Mouse (Mus musculus): Measurements from ENCODE around the gene Ppp3ca.

The Ppp3ca gene

GRCm38 (mm10) chr3:136765569-136765968, 95.6 kb downstream of the Ppp3ca start:
- no peak for DNase-seq

GRCm38 (mm10) chr3:136768775-136769485, 99.0 kb downstream of the Ppp3ca start:
- no peak for DNase-seq

- no peak for DNase-seq
Measured at GRCm38 (mm10) chr3:136769486-136769882, 99.6 kb downstream of the Ppp3ca start.

DNA sequence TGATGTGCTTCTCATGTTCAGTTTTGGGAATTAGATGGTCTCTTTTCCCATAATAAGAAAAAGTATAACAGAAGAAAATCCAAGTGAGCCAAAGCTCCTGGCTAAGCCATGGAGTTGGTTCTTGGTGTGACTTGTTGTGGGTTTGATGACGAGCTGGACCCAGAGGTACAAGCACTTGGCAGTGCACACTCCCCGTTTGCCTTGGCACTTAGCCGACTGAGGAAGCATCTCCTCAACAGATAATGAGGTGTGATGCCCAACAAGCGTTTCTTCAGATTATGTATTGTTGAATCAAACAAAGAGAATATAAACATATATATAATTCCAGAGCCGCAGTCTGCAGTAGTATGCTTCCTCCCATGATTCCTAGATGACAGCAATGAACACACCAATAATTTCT, 101.8 kb downstream of the Ppp3ca start:
- DNase-seq: no peak

DNA sequence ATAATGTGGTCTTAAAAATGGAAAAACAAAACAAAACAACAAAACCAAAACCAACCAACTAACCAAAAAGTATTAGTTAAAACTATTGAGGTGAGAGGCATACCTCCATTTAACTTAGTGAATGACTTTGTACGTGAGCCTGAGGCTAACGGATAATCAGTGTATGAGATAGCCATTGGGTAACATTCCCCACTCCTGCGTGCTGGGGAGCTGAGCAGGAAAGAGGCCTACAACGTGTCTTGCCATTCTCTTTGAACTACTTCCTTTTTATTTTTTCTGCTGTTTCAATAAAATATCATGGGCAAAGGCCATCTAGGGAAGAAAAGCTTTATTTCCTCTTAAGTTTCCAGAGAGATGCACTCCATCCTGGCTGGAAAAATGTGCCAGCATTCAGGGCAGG, 103.3 kb downstream of the Ppp3ca start:
- DNase-seq: no peak

GRCm38 (mm10) chr3:136774196-136774595, 104.3 kb downstream of the Ppp3ca start:
- DNase-seq: no peak

DNA sequence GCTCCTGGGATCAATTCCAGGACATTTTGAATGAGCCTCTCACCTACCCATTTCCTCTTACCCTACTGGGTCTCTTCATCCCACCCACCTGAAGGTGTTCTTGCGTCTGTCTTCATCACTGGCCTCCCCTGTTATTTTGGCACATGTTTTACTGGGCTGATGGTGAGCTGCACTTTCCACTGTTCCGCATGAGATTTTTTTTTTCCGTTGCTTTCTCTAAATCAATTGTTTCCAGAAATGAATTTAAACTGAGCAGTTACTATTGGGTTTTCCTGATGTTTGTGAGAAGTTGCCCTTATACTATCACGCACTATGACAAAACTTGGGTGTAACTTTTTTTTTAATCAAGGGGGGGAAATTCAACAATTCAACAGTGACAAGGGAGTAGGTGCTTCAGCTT, 106.6 kb downstream of the Ppp3ca start:
- DNase-seq: no peak

DNA sequence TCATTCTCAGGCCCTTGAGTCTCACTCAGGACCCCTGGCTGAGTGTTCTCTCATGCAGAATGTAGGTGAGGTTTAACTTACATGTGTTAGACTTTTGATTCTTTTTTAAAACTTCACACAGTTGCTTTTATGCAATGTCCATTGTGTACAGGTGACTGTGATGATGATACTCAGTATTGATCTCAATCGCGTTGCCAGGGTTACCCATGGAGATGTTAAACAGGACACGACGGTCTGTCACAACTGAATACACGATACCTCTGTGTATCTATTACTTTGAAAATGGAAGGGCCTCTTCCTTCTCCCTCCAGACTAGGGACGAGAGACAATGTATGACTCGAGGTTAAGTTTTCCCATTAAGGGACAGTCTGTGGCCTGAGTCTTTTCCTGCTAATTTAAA, 107.5 kb downstream of the Ppp3ca start:
- no peak for DNase-seq

DNA sequence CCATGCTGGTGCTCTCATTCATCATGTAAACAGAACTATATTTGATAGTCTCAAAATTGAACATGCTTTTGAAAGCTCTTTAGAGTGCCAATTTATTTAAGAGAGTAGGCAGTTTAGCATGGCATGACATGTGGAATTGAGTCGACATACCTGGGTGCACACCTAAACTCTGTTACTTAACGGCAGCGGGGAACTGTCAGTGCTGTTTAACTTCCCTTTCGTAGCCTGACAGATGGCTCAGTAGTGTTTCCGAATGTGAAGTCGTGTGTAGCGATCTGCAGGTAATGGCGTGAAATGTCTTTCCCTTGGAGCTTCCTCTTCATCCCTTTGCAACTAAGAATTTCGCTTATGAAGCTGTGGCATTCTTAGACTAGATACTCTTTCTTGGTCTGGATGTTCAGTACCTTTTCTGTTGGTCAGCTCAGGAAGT, 107.9 kb downstream of the Ppp3ca start:
- no peak for DNase-seq

DNA sequence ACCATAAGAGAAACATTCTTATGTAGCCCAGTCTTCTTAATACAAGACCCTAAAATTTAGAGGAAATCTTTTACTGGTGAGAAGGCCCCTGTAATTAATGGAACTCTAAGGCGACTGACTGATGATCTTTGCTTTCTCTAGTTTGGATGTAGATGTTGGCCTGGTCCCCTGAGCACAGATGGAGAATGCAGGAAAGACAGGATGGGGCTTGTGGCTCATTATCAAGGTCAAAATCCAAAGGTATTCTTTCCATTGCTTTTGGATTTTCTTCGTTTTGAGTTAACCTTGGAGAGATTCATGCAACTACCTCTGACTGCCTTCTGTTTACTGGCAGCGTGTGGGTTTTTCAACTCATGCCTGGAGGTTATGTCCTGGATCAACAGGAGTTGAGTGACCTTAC, 110.4 kb downstream of the Ppp3ca start:
- no peak for DNase-seq

DNA sequence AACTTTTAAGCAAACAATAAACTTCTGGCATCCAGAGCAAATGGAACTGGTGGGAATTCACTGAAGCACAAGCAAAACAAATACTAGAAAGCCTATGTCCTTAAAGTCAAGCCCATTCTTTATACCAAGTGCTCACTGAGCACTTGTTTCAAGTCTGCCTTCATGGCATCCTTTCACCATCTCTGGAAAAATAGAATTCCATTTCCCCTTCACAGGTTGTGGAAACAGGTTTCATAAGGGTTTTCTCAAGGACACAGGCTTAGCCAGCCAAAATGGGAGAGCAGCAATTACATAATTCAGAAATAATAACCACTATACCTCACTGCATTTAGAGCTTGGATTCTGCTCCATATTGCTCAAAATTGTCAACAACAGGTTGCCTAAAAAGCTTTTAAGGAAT, 112.1 kb downstream of the Ppp3ca start:
- no peak for DNase-seq

DNA sequence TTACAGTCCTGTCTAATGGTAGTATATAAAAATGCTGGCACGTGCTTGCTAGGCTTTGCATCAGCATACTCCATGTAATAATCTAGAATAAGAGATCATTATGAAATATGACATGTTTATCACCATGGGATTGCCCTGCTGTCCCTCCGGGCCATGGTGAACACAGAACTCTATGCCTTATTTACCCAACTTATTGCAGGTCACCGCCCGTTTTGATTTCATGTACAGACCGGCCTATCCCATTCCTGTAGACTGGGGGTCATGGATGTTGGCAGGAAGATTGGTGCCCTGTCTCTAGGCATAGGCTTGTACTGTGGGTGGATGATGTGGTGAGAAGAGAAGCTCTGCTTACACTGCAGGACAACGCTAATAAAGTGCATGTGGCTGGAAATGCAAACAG, 115.8 kb downstream of the Ppp3ca start:
- no peak for DNase-seq

DNA sequence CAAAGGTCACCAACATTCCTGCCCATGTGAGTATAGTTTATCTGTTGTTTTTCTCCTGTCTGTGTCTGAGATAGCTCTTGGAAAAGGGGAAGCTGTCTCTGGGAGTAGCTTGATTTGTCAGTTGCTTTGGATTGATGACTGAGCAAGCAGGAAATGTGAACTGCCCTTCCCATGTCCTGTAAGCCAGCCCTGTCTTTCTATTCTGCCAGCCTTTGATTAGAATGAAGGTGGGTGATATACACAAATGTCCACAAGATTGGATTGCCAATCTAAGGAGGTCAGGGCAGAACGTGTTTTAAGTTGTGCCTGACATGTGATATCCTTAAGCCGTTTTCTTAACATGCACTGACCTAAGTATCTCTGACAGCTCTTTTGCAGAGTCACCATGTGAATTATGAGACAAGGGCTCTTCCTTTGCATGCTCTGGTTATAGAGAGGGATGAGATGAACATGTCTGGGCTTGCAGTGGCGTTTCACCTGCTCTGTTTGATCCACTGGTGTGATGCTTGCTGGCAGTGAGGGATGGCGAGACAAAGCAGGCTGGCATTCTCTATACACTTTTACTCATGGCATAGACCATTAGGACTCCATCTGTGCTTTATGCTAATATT, 120.4 kb downstream of the Ppp3ca start:
- no peak for DNase-seq

DNA sequence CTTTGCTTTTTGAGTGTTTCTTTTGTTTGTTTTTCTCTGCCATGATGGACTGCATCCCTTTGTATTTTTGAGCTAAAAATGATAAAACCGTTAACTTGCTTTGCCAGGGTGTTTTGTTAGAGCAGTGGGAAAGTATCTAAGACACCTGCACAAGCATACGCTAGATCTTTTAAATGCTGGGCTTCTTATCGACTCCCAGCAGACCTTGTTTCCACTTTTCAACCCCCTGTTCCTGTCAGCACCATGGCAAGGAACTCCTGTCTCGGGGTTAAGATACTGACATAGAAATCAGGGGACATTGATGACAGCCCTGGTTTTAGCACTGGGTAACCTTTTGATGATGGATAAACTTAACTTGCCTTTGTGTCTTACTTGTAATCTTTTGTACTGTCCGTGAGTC, 121.5 kb downstream of the Ppp3ca start:
- DNase-seq: no peak

DNA sequence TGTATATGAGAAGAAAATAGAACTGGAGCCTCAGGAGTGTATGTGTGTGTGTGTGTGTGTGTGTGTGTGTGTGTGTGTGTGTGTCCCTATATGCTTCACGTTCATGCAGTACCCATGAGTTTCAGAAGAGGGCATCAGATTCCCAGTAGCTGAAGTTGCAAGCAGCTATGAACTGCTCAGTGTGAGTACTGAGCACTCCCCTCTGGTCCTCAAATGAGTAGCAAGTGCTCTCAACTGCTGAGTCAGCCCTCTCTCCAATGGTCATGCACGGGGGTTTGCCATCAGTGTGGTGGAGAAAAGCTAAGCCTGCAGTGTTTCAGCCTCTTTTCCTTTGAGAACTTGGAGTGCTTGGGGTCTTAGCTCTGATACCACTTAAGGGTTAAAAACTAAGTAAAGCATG, 122.0 kb downstream of the Ppp3ca start:
- DNase-seq: no peak

- DNase-seq: no peak
Measured at GRCm38 (mm10) chr3:136793411-136793810, 123.5 kb downstream of the Ppp3ca start.

DNA sequence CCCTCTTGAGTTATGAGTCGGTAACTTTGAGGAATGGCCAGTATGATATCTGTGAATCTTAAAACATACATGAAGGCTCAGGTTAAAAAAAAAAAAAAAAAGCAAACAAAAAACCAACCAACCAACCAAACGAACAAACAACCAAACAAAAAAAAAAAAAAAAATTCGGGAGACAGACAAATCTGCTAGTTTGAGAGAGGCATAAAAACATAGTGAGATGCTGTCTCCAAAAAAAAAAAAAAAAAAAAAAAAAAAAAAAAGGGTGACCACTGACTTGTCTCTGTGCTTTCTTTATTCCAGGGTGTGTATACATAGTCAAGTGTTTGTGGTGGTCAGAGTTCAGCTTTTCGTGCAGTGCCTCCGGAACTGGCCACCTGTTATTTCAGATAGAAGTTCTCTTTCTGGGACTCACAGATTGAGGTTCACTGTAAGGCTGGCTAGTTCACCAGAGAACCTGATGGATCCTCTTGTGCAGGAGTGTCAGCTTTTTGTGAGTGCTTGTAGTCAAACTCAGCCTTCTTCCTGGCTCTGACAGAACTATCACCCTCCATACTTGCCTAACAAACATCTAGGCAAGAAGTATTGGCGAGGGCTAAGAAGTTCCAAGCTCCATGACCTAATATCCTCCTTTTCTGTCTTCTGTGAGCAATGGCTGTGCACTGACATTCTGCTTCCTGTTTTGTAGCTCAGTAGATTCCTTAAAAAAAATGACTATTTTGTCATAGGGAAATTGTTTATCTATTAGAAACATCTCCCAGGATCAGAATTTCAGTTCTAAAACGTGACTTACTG, 124.7 kb downstream of the Ppp3ca start:
- no peak for DNase-seq

- DNase-seq: no peak
Measured at GRCm38 (mm10) chr3:136798896-136799295, 129.0 kb downstream of the Ppp3ca start.

GRCm38 (mm10) chr3:136802595-136802994, 132.7 kb downstream of the Ppp3ca start:
- DNase-seq: peak; percentile 6

GRCm38 (mm10) chr3:136805897-136806296, 136.0 kb downstream of the Ppp3ca start:
- no peak for DNase-seq

DNA sequence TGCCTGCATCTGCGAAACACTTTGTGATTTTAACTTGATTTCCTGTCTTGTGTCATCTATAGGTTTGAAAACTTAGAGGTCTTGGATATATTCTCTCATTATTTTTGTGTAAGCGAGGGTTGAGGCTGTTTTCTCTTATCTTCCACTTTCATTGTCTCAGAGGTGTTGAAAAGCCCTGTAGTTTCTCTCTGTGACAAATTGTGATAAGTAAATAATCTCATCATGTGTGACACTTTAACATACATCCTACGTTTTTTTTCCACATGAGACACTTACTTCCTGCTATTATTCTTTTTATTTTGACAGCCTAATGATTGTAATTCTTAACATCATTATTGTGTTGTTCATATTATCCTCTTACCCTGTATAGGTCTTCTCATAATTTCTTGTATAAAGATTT, 140.3 kb downstream of the Ppp3ca start:
- no peak for DNase-seq

DNA sequence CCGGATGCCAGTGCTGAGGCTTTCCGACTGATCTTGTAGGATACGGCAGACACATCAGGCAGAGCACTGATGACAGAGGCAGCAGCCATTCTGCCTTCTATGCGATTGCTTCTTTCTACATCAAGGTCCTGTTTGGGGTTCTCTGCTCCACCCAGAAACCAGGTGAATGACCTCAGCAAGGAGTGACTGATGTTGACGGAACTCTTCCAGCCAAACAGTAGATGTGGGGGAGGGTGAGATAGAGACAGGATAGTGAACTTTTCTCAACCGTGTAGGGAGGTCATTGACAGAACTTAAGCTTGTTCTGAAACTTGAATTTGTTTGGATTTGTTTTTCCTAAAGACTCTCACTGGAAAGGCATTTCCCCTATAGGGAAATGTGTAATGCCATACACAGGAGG, 142.2 kb downstream of the Ppp3ca start:
- no peak for DNase-seq

GRCm38 (mm10) chr3:136812791-136813190, 142.9 kb downstream of the Ppp3ca start:
- DNase-seq: no peak

- DNase-seq: no peak
Measured at GRCm38 (mm10) chr3:136813886-136814285, 144.0 kb downstream of the Ppp3ca start.

All from embryo, embryonic 11 days (tissue).